Mouse (Mus musculus): ENCODE results near the gene Pp2d1. TPM values are rescaled to one million over a fixed set of nuclear protein-coding genes. Genes with fewer than 3 reads are reported as not detected.

The Pp2d1 gene
- total RNA-seq (2023), result not detected

GRCm38 (mm10) chr17:53539351-53539750, at the start of gene Pp2d1:
Gene Pp2d1 (minus strand): TSS chr17:53539451.

GRCm38 (mm10) chr17:53566161-53566918, 27.1 kb upstream of the Pp2d1 start, which contains the start of gene Kat2b:
Gene Kat2b (plus strand): TSS chr17:53566861.

GRCm38 (mm10) chr17:53478858-53479603, 60.2 kb downstream of the Pp2d1 start, which contains the start of gene Rab5a:
Gene Rab5a (plus strand): TSS chr17:53479234.

GRCm38 (mm10) chr17:53462603-53463495, 76.4 kb downstream of the Pp2d1 start, which contains the start of gene Efhb:
Gene Efhb (minus strand): TSS chr17:53463321.

Other genes with a start within 250 kb of the Pp2d1 start
- 0.28 TPM for gene Efhb, start 76.1 kb downstream of the Pp2d1 start, total RNA-seq (2023)
- 79.7 TPM for gene Rab5a, start 60.2 kb downstream of the Pp2d1 start, total RNA-seq (2023)
- gene Kat2b, start 27.4 kb upstream of the Pp2d1 start, total RNA-seq (2023), result 58.5 TPM
- 0.40 TPM for gene Sgo1, start 149.9 kb upstream of the Pp2d1 start, total RNA-seq (2023)

All from CD8-positive naive resting alpha-beta T cell, adult 57 days (primary cell).